Mouse (Mus musculus): ENCODE data around the gene Gm21797.
"Not testable (repeated sequence)": the region's sequence is repeated elsewhere in the genome, so short reads cannot be mapped to it uniquely, and the experiment has no call there.

The Gm21797 gene

GRCm38 (mm10) chrY:40775665-40776064 is at the start of gene Gm21797:
Gene Gm21797, minus strand, starts transcription at chrY:40775765.
- DNase-seq (ENCODE audit: low read depth, low spot score), result not testable (repeated sequence)

GRCm38 (mm10) chrY:40804614-40805013 is 29.0 kb upstream of the Gm21797 start, which contains the start of gene Gm20795:
Gene Gm20795, plus strand, starts transcription at chrY:40804914.
- not testable (repeated sequence) for DNase-seq (ENCODE audit: low read depth, low spot score)
